ENCODE assay signal across 7 mouse cellular contexts in genomic region chr11:76494360-76495126, GRCm38 (mm10).
DNase-seq lines count a peak whose midpoint lies in the region; ATAC-seq and TF ChIP-seq lines count a peak whose summit lies in the region.

No protein-coding gene starts in this region.

- peak overlapping the region; percentile 84 for H3K9ac ChIP-seq in limb, embryonic 12.5 days (replicated peaks)
- peak overlapping the region; percentile 91 for H3K9ac ChIP-seq in midbrain, embryonic 13.5 days (replicated peaks)

- H3K4me3 ChIP-seq in limb, embryonic 12.5 days (replicated peaks) = peak overlapping the region; percentile 67
- H3K4me3 ChIP-seq in midbrain, embryonic 13.5 days (replicated peaks) = peak overlapping the region; percentile 71
- peak overlapping the region; percentile 73 for H3K4me3 ChIP-seq in small intestine, adult 2 months (ENCODE audit: low read depth, low read length)

- no peaks in the 10 kb centered on the region for H3K36me3 ChIP-seq in limb, embryonic 12.5 days
- no peaks in the 10 kb centered on the region for H3K36me3 ChIP-seq in midbrain, embryonic 13.5 days
- no peaks in the 10 kb centered on the region for H3K36me3 ChIP-seq in small intestine, adult 2 months (ENCODE audit: control insufficient read depth, insufficient read depth, low read length)

- no peaks in the 10 kb centered on the region for H3K27me3 ChIP-seq in limb, embryonic 12.5 days
- H3K27me3 ChIP-seq in midbrain, embryonic 13.5 days = no peaks in the 10 kb centered on the region
- H3K27me3 ChIP-seq in small intestine, adult 2 months (ENCODE audit: control insufficient read depth, insufficient read depth, low read length) = no peaks in the 10 kb centered on the region

- ATAC-seq in limb, embryonic 12.5 days (ENCODE audit: insufficient number of reproducible peaks, insufficient read depth, low FRiP score, low TSS enrichment, low read depth) = peak; percentile 64
- ATAC-seq in midbrain, embryonic 13.5 days = peak; percentile 83

- DNase-seq in adrenal gland, adult 18-20 months (ENCODE audit: low spot score in 2 of 2) = peak; percentile 82
- DNase-seq in embryo, embryonic 11 days = peak; percentile 78
- peak; percentile 99 for DNase-seq in heart, adult 11 months
- DNase-seq in kidney, adult 11 months = peak; percentile 81

- peaks cover 90% of the 10 kb centered on the region for H3K4me1 ChIP-seq in limb, embryonic 12.5 days (replicated peaks)
- H3K4me1 ChIP-seq in midbrain, embryonic 13.5 days (replicated peaks) = peaks cover 55% of the 10 kb centered on the region
- H3K4me1 ChIP-seq in small intestine, adult 2 months (ENCODE audit: control insufficient read depth, insufficient read depth, insufficient read length, low read length) = peaks cover 39% of the 10 kb centered on the region

- H3K4me2 ChIP-seq in limb, embryonic 12.5 days = peak overlapping the region; percentile 87
- peak overlapping the region; percentile 90 for H3K4me2 ChIP-seq in midbrain, embryonic 13.5 days (replicated peaks)

- no peaks in the 10 kb centered on the region for H3K9me3 ChIP-seq in limb, embryonic 12.5 days
- no peaks in the 10 kb centered on the region for H3K9me3 ChIP-seq in midbrain, embryonic 13.5 days

- peak overlapping the region; percentile 100 for H3K27ac ChIP-seq in limb, embryonic 12.5 days
- H3K27ac ChIP-seq in midbrain, embryonic 13.5 days = peak overlapping the region; percentile 95
- peak overlapping the region; percentile 99 for H3K27ac ChIP-seq in small intestine, adult 2 months (ENCODE audit: insufficient read depth, low read depth, low read length)

- peak; percentile 40; the same call in 1 of the 2 replicates for TF ChIP-seq POLR2A in small intestine, adult 2 months (IDR thresholded peaks at IDR 0.05; ENCODE audit: low read depth, low read length)

- no peak for TF ChIP-seq CTCF in small intestine, adult 2 months (IDR thresholded peaks at IDR 0.05; ENCODE audit: extremely low read depth, insufficient read length, insufficient replicate concordance, low read depth, low read length)

- WGBS in limb, embryonic 12.5 days = under 1% methylated on average over 63 of the region's 67 CpGs
- WGBS in midbrain, embryonic 13.5 days = under 1% methylated on average over 52 of the region's 67 CpGs
- under 1% methylated on average over 65 of the region's 67 CpGs for WGBS in small intestine, adult 2 months

Comparison
In these comparisons a context has a peak if more than half of its experiments do, and no peak if none do; other contexts are left out.
1. Peak in every context shown above with its lines: DNase-seq, ATAC-seq, H3K4me3 ChIP-seq and H3K27ac ChIP-seq.